Mouse (Mus musculus): Measurements from ENCODE around the gene Tmem33.
A peak's percentile ranks its signal among the peaks of the same experiment; 100 is the strongest.

Tmem33 gene

GRCm38 (mm10) chr5:67260531-67261371 is at the start of gene Tmem33:
Tmem33 (plus strand) TSS chr5:67260565.
- DNase-seq: peak; percentile 98

GRCm38 (mm10) chr5:67213168-67213567 is 47.2 kb upstream of the Tmem33 start:
- DNase-seq: peak; percentile 54

GRCm38 (mm10) chr5:67215121-67216030 is 45.0 kb upstream of the Tmem33 start:
- no peak for DNase-seq

GRCm38 (mm10) chr5:67216031-67216778 is 44.2 kb upstream of the Tmem33 start:
- DNase-seq: peak; percentile 54

- no peak for DNase-seq
Observed at GRCm38 (mm10) chr5:67216779-67217095, 43.6 kb upstream of the Tmem33 start.

- DNase-seq: no peak
Observed at GRCm38 (mm10) chr5:67221901-67222300, 38.5 kb upstream of the Tmem33 start.

GRCm38 (mm10) chr5:67222440-67223390 is 37.6 kb upstream of the Tmem33 start:
- peak; percentile 79 for DNase-seq

GRCm38 (mm10) chr5:67223391-67224121 is 36.8 kb upstream of the Tmem33 start:
- DNase-seq: no peak

- no peak for DNase-seq
Observed at GRCm38 (mm10) chr5:67224122-67224502, 36.3 kb upstream of the Tmem33 start.

GRCm38 (mm10) chr5:67225758-67226157 is 34.6 kb upstream of the Tmem33 start:
- no peak for DNase-seq

- no peak for DNase-seq
Observed at GRCm38 (mm10) chr5:67227261-67227660, 33.1 kb upstream of the Tmem33 start.

- DNase-seq: peak; percentile 42
Observed at GRCm38 (mm10) chr5:67227682-67228444, 32.5 kb upstream of the Tmem33 start.

GRCm38 (mm10) chr5:67234682-67235081 is 25.7 kb upstream of the Tmem33 start:
- no peak for DNase-seq

GRCm38 (mm10) chr5:67235462-67235861 is 24.9 kb upstream of the Tmem33 start:
- no peak for DNase-seq

- DNase-seq: no peak
Observed at GRCm38 (mm10) chr5:67236601-67237000, 23.8 kb upstream of the Tmem33 start.

- DNase-seq: peak; percentile 59
Observed at GRCm38 (mm10) chr5:67238303-67238702, 22.1 kb upstream of the Tmem33 start.

GRCm38 (mm10) chr5:67241713-67242112 is 18.7 kb upstream of the Tmem33 start:
- DNase-seq: no peak

- no peak for DNase-seq
Observed at GRCm38 (mm10) chr5:67243231-67243630, 17.1 kb upstream of the Tmem33 start.

- no peak for DNase-seq
Observed at GRCm38 (mm10) chr5:67252261-67252660, 8.1 kb upstream of the Tmem33 start.

- DNase-seq: no peak
Observed at GRCm38 (mm10) chr5:67255664-67256063, 4.7 kb upstream of the Tmem33 start.
